Mouse (Mus musculus) olfactory bulb, adult 2 months (tissue): ENCODE results near the gene Isg20l2. TPM values are rescaled to one million over a fixed set of nuclear protein-coding genes. Genes with fewer than 3 reads are reported as not detected.
A peak's percentile ranks its signal among the peaks of the same experiment; 100 is the strongest.

Source experiments
- H3K27ac ChIP-seq: fragments of 200-500 bp; 2 replicates; pipeline ENCODE4 v1.5.1; 2012; ENCODE audit warnings: low read depth, low read length; ENCODE audit not compliant: insufficient read depth
- H3K4me1 ChIP-seq: fragments of 200-500 bp; 2 replicates; pipeline ENCODE4 v1.6.1; 2012; ENCODE audit warnings: low read length; ENCODE audit not compliant: control insufficient read depth, insufficient read depth
- H3K4me3 ChIP-seq: fragments of 200-500 bp; 2 replicates; pipeline ENCODE4 v1.5.1; 2012; ENCODE audit warnings: mild to moderate bottlenecking, low read depth, low read length, moderate library complexity; ENCODE audit not compliant: insufficient read depth
- CTCF ChIP-seq: fragments of 200-500 bp; IDR thresholded peaks from 2 replicates; pipeline ENCODE4 v1.5.1; 2012; ENCODE audit warnings: low read depth, mild to moderate bottlenecking, low read length, moderate library complexity; ENCODE audit not compliant: insufficient read depth
- POLR2A ChIP-seq: fragments of 200-500 bp; IDR thresholded peaks from 2 replicates; pipeline ENCODE4 v1.6.1; 2012; ENCODE audit warnings: mild to moderate bottlenecking, low read depth, low read length, moderate library complexity; ENCODE audit not compliant: insufficient read depth
- WGBS: fragments of 180-500 bp; shearing (Covaris S2); methylation state at CpG from one replicate; pipeline ENCODE4 v1.1.7; 2018; 5-methylcytosine and 5-hydroxymethylcytosine counted together
- polyA plus RNA-seq: library from polyadenylated mRNA; stranded (reverse); fragments of >200 nt; gene quantifications from 2 replicates; pipeline ENCODE4 v1.2.4, GENCODE M21; 2012; ENCODE audit warnings: low replicate concordance; ENCODE audit not compliant: missing spikeins, insufficient read depth, insufficient read length

The Isg20l2 gene
- polyA plus RNA-seq, 1 experiment, result not detected

GRCm38 (mm10) chr3:87960586-87961191, 30.6 kb downstream of the Isg20l2 start:
- 1% methylated on average over 27 of the region's 27 CpGs for WGBS
- TF ChIP-seq CTCF (peak; percentile 84), POLR2A (no peak)
- Histone ChIP-seq H3K4me1 (peaks cover 22% of the 10 kb centered on the region), H3K27ac (peak overlapping the region; percentile 56; the same call in 1 of the 2 replicates), H3K4me3 (peak overlapping the region; percentile 49)

GRCm38 (mm10) chr3:87970184-87970938, 40.2 kb downstream of the Isg20l2 start:
- Histone ChIP-seq H3K4me1 (peaks cover 35% of the 10 kb centered on the region), H3K27ac (no peak overlapping the region), H3K4me3 (peak overlapping the region; percentile 38; the same call in 1 of the 2 replicates)
- 2% methylated on average over 21 of the region's 21 CpGs for WGBS
- TF ChIP-seq CTCF (no peak), POLR2A (no peak)

GRCm38 (mm10) chr3:87970939-87971488, 40.9 kb downstream of the Isg20l2 start, which contains the start of gene Nes:
Nes (plus strand) TSS chr3:87971078.
- TF ChIP-seq CTCF (no peak), POLR2A (no peak)
- H3K4me1 ChIP-seq, result peaks cover 35% of the 10 kb centered on the region
- no peak within 1 kb of the TSS for H3K27ac ChIP-seq
- WGBS, result under 1% methylated on average over 44 of the region's 44 CpGs
- peak within 1 kb of the TSS; percentile 38 for H3K4me3 ChIP-seq

DNA sequence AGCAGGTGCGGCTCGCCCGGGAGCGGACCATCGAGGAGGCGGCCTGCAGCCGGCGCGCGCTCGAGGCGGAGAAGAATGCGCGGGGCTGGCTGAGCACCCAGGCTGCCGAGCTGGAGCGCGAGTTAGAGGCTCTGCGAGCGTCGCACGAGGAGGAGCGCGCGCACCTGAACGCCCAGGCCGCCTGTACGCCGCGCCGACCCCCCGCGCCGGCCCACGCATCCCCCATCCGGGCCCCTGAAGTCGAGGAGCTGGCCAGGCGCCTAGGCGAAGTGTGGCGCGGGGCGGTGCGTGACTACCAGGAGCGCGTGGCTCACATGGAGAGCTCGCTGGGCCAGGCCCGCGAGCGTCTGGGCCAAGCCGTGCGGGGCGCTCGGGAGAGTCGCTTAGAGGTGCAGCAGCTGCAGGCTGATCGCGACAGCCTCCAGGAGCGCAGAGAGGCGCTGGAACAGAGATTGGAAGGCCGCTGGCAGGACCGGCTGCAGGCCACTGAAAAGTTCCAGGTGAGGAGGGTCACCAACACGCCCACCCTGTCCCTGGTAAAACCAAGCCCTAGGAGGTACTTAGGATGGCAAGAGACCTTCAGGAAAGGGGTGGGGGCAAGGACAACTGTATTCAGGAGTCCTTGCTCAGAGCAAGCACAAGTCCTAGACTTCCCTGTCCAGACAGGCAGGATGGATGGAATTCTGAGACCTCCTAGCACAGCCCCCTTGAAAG, 41.5 kb downstream of the Isg20l2 start:
- Histone ChIP-seq H3K27ac (no peak overlapping the region), H3K4me3 (peak overlapping the region; percentile 38), H3K4me1 (peaks cover 35% of the 10 kb centered on the region)
- TF ChIP-seq CTCF (no peak), POLR2A (no peak)
- WGBS, result 2% methylated on average over 60 of the region's 60 CpGs

DNA sequence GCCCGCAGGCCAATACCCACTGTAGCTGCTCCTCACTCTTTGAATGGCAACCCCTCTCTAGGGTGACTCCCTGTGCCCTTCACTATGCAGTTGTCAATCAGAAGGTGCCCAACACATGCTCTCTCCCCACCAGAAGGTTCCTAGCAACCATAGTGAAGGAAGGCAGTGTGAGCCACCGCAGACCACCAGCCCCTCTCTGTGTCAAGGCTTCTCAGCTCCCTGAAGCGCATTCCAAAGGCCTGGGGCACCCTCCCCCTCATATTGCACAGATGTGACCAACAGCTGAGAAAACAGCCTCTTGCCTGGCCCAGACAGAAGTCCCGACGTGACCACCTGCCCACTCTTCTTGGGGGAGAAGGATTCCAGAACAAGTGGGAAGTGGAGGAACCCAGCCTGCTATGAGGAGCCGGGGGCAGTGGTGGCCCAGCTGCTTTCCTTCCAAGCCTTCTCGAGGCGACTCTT, 42.1 kb downstream of the Isg20l2 start:
- TF ChIP-seq POLR2A (no peak), CTCF (no peak)
- no peak overlapping the region for H3K27ac ChIP-seq
- peak overlapping the region; percentile 38; the same call in 1 of the 2 replicates for H3K4me3 ChIP-seq
- peaks cover 35% of the 10 kb centered on the region for H3K4me1 ChIP-seq
- WGBS, result 44% methylated on average over 8 of the region's 8 CpGs

GRCm38 (mm10) chr3:87972776-87973175, 42.7 kb downstream of the Isg20l2 start:
- H3K4me1 ChIP-seq, result peaks cover 35% of the 10 kb centered on the region
- no peak overlapping the region for H3K27ac ChIP-seq
- 34% methylated on average over 5 of the region's 5 CpGs for WGBS
- peak overlapping the region; percentile 38; the same call in 1 of the 2 replicates for H3K4me3 ChIP-seq
- TF ChIP-seq CTCF, result no peak
- no peak for TF ChIP-seq POLR2A

DNA sequence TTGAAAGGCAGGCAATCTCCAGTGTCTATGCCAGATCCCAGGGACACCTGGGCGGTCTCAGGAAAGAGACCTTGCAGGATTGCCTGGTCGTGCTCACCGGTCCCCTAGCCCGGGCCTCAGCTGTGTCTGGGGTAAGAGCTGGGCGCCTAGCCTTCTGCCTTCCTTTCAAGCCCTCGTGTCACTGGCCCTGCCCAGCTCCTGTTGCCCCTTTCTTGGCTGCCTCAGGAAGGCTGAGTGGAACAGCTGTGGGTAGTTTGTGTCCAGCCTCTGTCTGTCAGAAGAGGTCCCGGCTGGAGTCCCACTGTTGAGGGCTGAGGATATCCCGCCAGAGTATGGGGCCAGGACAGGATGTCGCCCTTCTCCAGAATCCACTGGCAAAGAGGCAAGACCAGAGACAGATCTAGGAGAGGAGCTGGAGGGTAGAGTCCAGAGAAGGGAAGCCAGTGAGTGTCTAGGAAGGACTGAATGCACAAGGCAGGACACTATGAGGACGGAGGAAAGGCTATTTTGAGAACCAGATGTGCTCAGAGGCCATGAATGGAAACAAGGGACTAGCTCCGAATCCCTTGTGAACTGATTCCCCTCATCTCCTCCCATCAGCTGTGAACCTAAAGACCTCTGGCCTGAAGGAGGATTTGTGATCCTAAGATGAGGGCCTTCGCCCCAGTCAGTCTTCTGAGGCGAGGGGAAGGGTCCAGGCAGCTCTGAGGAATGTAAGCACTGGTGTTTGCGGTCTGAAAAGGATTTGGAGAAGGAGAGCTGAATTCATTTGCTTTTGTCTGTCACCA, 43.7 kb downstream of the Isg20l2 start:
- H3K27ac ChIP-seq, result no peak overlapping the region; the same call in 1 of the 2 replicates
- TF ChIP-seq POLR2A (no peak), CTCF (no peak)
- H3K4me1 ChIP-seq, result peaks cover 35% of the 10 kb centered on the region
- WGBS, result 57% methylated on average over 14 of the region's 14 CpGs
- no peak overlapping the region for H3K4me3 ChIP-seq

GRCm38 (mm10) chr3:87974381-87974987, 44.4 kb downstream of the Isg20l2 start:
- 37% methylated on average over 12 of the region's 12 CpGs for WGBS
- H3K4me1 ChIP-seq, result peaks cover 35% of the 10 kb centered on the region
- TF ChIP-seq CTCF (no peak), POLR2A (no peak)
- H3K4me3 ChIP-seq, result no peak overlapping the region
- no peak overlapping the region; the same call in 1 of the 2 replicates for H3K27ac ChIP-seq

DNA sequence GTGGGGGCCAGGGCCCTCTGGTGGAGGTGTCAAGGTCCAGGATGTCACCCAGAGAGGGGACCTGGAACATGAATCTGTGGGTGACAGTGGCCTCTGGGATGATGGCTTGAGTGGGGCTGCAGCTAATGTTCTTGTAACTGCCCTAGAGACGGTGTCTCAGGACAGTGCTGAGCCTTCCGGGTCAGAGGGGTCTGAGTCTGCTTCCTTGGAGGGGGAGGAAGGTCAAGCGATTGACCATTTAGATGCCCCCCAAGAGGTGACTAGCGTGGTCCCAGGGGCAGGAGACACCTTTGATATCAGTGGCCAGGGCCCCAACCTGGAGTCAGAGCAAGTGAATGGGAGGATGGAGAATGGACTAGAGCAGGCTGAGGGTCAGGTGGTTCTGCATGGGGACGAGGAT, 49.4 kb downstream of the Isg20l2 start:
- no peak overlapping the region for H3K27ac ChIP-seq
- TF ChIP-seq POLR2A (no peak), CTCF (no peak)
- no peak overlapping the region for H3K4me3 ChIP-seq
- WGBS, result 91% methylated on average over 5 of the region's 5 CpGs
- peaks cover 29% of the 10 kb centered on the region for H3K4me1 ChIP-seq
